Mouse (Mus musculus): ENCODE measurements around the gene Skp2.
A peak's percentile ranks its signal among the peaks of the same experiment; 100 is the strongest.

Skp2 gene

GRCm38 (mm10) chr15:9075608-9076200 lies 79.5 kb downstream of the Skp2 start:
- DNase-seq (ENCODE audit: low read depth, low spot score): no peak
- Histone ChIP-seq H3K27me3 (ENCODE audit: control insufficient read depth, insufficient read depth, low read length, poor library complexity, severe bottlenecking) (no peaks in the 10 kb centered on the region), H3K36me3 (ENCODE audit: control insufficient read depth, insufficient read depth, low read length, poor library complexity, severe bottlenecking) (no peaks in the 10 kb centered on the region)

- no peak for DNase-seq (ENCODE audit: low read depth, low spot score)
- Histone ChIP-seq H3K36me3 (ENCODE audit: control insufficient read depth, insufficient read depth, low read length, poor library complexity, severe bottlenecking) (no peaks in the 10 kb centered on the region), H3K27me3 (ENCODE audit: control insufficient read depth, insufficient read depth, low read length, poor library complexity, severe bottlenecking) (no peaks in the 10 kb centered on the region)
These were observed 80.6 kb downstream of the Skp2 start for GRCm38 (mm10) chr15:9074671-9075070.

GRCm38 (mm10) chr15:9074139-9074538 lies 81.1 kb downstream of the Skp2 start:
- Histone ChIP-seq H3K27me3 (ENCODE audit: control insufficient read depth, insufficient read depth, low read length, poor library complexity, severe bottlenecking) (no peaks in the 10 kb centered on the region), H3K36me3 (ENCODE audit: control insufficient read depth, insufficient read depth, low read length, poor library complexity, severe bottlenecking) (no peaks in the 10 kb centered on the region)
- DNase-seq (ENCODE audit: low read depth, low spot score): no peak

- DNase-seq (ENCODE audit: low read depth, low spot score): peak; percentile 57
- Histone ChIP-seq H3K36me3 (ENCODE audit: control insufficient read depth, insufficient read depth, low read length, poor library complexity, severe bottlenecking) (no peaks in the 10 kb centered on the region), H3K27me3 (ENCODE audit: control insufficient read depth, insufficient read depth, low read length, poor library complexity, severe bottlenecking) (no peaks in the 10 kb centered on the region)
These were observed 81.5 kb downstream of the Skp2 start for GRCm38 (mm10) chr15:9073684-9074083.

GRCm38 (mm10) chr15:9073067-9073608 lies 82.1 kb downstream of the Skp2 start:
- no peaks in the 10 kb centered on the region for H3K27me3 ChIP-seq (ENCODE audit: control insufficient read depth, insufficient read depth, low read length, poor library complexity, severe bottlenecking)
- no peak for DNase-seq (ENCODE audit: low read depth, low spot score)
- no peaks in the 10 kb centered on the region for H3K36me3 ChIP-seq (ENCODE audit: control insufficient read depth, insufficient read depth, low read length, poor library complexity, severe bottlenecking)

GRCm38 (mm10) chr15:9072630-9073029 lies 82.6 kb downstream of the Skp2 start:
- H3K36me3 ChIP-seq (ENCODE audit: control insufficient read depth, insufficient read depth, low read length, poor library complexity, severe bottlenecking): no peaks in the 10 kb centered on the region
- DNase-seq (ENCODE audit: low read depth, low spot score): peak; percentile 64
- no peaks in the 10 kb centered on the region for H3K27me3 ChIP-seq (ENCODE audit: control insufficient read depth, insufficient read depth, low read length, poor library complexity, severe bottlenecking)

- Histone ChIP-seq H3K36me3 (ENCODE audit: control insufficient read depth, insufficient read depth, low read length, poor library complexity, severe bottlenecking) (no peaks in the 10 kb centered on the region), H3K27me3 (ENCODE audit: control insufficient read depth, insufficient read depth, low read length, poor library complexity, severe bottlenecking) (no peaks in the 10 kb centered on the region)
- peak; percentile 62 for DNase-seq (ENCODE audit: low read depth, low spot score)
These were observed 83.4 kb downstream of the Skp2 start for GRCm38 (mm10) chr15:9071556-9072544.

- DNase-seq (ENCODE audit: low read depth, low spot score): peak; percentile 95
- no peaks in the 10 kb centered on the region for H3K36me3 ChIP-seq (ENCODE audit: control insufficient read depth, insufficient read depth, low read length, poor library complexity, severe bottlenecking)
- H3K27me3 ChIP-seq (ENCODE audit: control insufficient read depth, insufficient read depth, low read length, poor library complexity, severe bottlenecking): no peaks in the 10 kb centered on the region
These were observed 84.2 kb downstream of the Skp2 start, which contains the start of gene Nadk2 for GRCm38 (mm10) chr15:9070912-9071555. Nadk2 (plus strand) TSS chr15:9071260.

- H3K36me3 ChIP-seq (ENCODE audit: control insufficient read depth, insufficient read depth, low read length, poor library complexity, severe bottlenecking): no peaks in the 10 kb centered on the region
- no peak for DNase-seq (ENCODE audit: low read depth, low spot score)
- no peaks in the 10 kb centered on the region for H3K27me3 ChIP-seq (ENCODE audit: control insufficient read depth, insufficient read depth, low read length, poor library complexity, severe bottlenecking)
These were observed 84.9 kb downstream of the Skp2 start for GRCm38 (mm10) chr15:9070353-9070752.

- no peaks in the 10 kb centered on the region for H3K36me3 ChIP-seq (ENCODE audit: control insufficient read depth, insufficient read depth, low read length, poor library complexity, severe bottlenecking)
- H3K27me3 ChIP-seq (ENCODE audit: control insufficient read depth, insufficient read depth, low read length, poor library complexity, severe bottlenecking): no peaks in the 10 kb centered on the region
These were observed 86.3 kb downstream of the Skp2 start for GRCm38 (mm10) chr15:9068881-9069280.

More at GRCm38 (mm10) chr15:9068881-9069280, 86.3 kb downstream of the Skp2 start:
- no peak for DNase-seq (ENCODE audit: low read depth, low spot score)
